Mouse (Mus musculus) ES-Bruce4 (cell line): ENCODE data around the gene Pi4k2b. TPM values are rescaled to one million over a fixed set of nuclear protein-coding genes. Genes with fewer than 3 reads are reported as not detected.

ENCODE experiments used
- H3K27ac ChIP-seq: 2 replicates; pipeline ENCODE4 v1.5.1; 2012; ENCODE audit warnings: low read length, inconsistent platforms; ENCODE audit not compliant: insufficient read depth
- H3K27me3 ChIP-seq: 2 replicates; pipeline ENCODE4 v1.6.1; 2012; ENCODE audit warnings: mild to moderate bottlenecking, low read length, inconsistent platforms; ENCODE audit not compliant: control insufficient read depth, poor library complexity, insufficient read depth, severe bottlenecking
- H3K36me3 ChIP-seq: 2 replicates; pipeline ENCODE4 v1.6.1; 2012; ENCODE audit warnings: inconsistent platforms, mild to moderate bottlenecking, low read length, moderate library complexity; ENCODE audit not compliant: control insufficient read depth, poor library complexity, insufficient read depth, severe bottlenecking
- H3K4me1 ChIP-seq: one replicate; pipeline ENCODE4 v1.8.1; 2011; ENCODE audit warnings: low read length; ENCODE audit not compliant: control insufficient read depth, insufficient read depth
- H3K4me3 ChIP-seq: 2 replicates; pipeline ENCODE4 v1.5.1; 2011; ENCODE audit warnings: low read depth, mild to moderate bottlenecking, low read length
- H3K9ac ChIP-seq: 2 replicates; pipeline ENCODE4 v1.6.1; 2012; ENCODE audit warnings: low read depth, mild to moderate bottlenecking, inconsistent platforms; ENCODE audit not compliant: poor library complexity, severe bottlenecking
- H3K9me3 ChIP-seq: replicated peaks from 2 replicates; pipeline ENCODE4 v1.6.1; 2012; ENCODE audit warnings: mild to moderate bottlenecking, low read length, inconsistent platforms; ENCODE audit not compliant: control insufficient read depth, poor library complexity, insufficient read depth, severe bottlenecking
- CTCF ChIP-seq: IDR thresholded peaks from one replicate; pipeline ENCODE4 v1.8.1; 2011; ENCODE audit warnings: low read depth, low read length
- EP300 ChIP-seq: IDR thresholded peaks from 2 replicates; pipeline ENCODE4 v1.6.1; 2011; ENCODE audit warnings: low read depth, low read length; ENCODE audit not compliant: insufficient read depth
- POLR2A ChIP-seq: IDR thresholded peaks from one replicate; pipeline ENCODE4 v1.8.1; 2011; ENCODE audit warnings: low read length; ENCODE audit not compliant: insufficient read depth
- polyA plus RNA-seq: library from polyadenylated mRNA; stranded (reverse); fragments of >200 nt; gene quantifications from 2 replicates; pipeline ENCODE4 v1.2.4, GENCODE M21; 2011; ENCODE audit warnings: low read depth; ENCODE audit not compliant: missing spikeins, insufficient read depth, insufficient read length

Pi4k2b gene
- polyA plus RNA-seq, 1 experiment: 44.5 TPM

DNA sequence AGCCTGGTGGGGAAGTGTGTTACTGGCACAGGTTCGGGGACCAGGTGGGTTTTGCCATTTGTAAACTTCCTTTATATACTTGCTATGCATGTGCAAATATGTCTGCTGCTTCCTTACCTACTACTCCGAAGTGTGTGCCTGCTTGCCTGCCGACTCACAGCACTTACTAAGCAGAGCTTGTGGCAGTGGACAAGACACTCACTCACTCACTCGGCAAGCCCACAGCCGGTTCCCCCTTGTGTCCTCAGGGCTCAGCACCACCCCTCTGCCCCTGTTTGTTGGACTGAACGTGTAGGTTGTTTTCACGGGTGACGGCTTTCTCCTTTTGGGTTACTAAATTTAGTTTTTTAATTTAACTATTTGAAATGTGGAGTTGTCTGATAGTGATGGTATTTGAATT, 65.0 kb downstream of the Pi4k2b start:
- Histone ChIP-seq H3K9ac (no peak overlapping the region), H3K27ac (no peak overlapping the region), H3K9me3 (no peaks in the 10 kb centered on the region), H3K27me3 (no peaks in the 10 kb centered on the region), H3K4me3 (no peak overlapping the region), H3K4me1 (no peaks in the 10 kb centered on the region), H3K36me3 (no peaks in the 10 kb centered on the region)
- TF ChIP-seq CTCF (no peak), POLR2A (no peak), EP300 (no peak)

DNA sequence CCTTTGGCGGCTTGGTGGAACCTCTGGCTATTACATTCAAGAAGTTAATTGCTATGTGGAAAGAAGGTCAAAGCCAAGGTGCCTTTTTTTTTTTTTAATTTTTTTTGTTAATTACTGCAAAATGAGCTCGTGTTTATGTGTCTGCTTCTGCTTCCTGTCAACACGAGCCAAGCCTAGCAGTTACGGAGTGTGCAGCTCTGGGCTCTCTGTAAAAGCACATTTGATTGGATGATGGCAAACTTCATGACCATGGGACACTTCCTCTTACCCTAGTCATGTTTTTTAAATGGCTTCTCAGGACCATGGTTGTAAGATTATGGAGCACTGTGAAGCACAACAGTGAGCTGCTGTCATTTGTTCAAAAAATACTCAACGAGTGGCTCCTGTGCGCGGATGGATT, 65.7 kb downstream of the Pi4k2b start:
- no peaks in the 10 kb centered on the region for H3K27me3 ChIP-seq
- no peaks in the 10 kb centered on the region for H3K4me1 ChIP-seq
- TF ChIP-seq EP300 (no peak), POLR2A (no peak), CTCF (no peak)
- no peak overlapping the region for H3K27ac ChIP-seq
- H3K9me3 ChIP-seq: no peaks in the 10 kb centered on the region
- H3K9ac ChIP-seq: no peak overlapping the region
- H3K36me3 ChIP-seq: no peaks in the 10 kb centered on the region
- no peak overlapping the region for H3K4me3 ChIP-seq

DNA sequence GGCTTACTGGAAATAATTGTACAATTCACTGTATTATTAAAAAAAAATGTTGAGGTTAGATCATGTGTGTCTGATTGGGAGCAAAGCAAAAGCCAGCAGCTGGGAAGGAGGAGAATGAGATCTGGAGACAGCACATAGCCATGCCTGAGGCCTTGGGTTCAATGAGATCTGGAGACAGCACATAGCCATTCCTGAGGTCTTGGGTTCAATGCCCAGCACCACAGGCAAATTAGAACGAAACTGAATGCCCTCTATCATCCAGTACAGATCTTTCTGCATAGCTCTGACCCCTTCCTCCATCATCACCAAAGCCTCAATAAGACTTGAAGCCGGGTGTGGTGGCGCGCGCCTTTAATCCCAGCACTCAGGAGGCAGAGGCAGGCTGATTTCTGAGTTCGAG, 69.1 kb downstream of the Pi4k2b start:
- no peak overlapping the region for H3K9ac ChIP-seq
- H3K4me3 ChIP-seq: no peak overlapping the region
- H3K9me3 ChIP-seq: no peaks in the 10 kb centered on the region
- no peaks in the 10 kb centered on the region for H3K27me3 ChIP-seq
- peaks cover under 1% of the 10 kb centered on the region; the same call in 1 of the 2 replicates for H3K36me3 ChIP-seq
- H3K4me1 ChIP-seq: no peaks in the 10 kb centered on the region
- no peak overlapping the region for H3K27ac ChIP-seq
- TF ChIP-seq CTCF (no peak), EP300 (no peak), POLR2A (no peak)

GRCm38 (mm10) chr5:52811056-52811455, 69.7 kb downstream of the Pi4k2b start:
- no peaks in the 10 kb centered on the region for H3K27me3 ChIP-seq
- no peak overlapping the region for H3K9ac ChIP-seq
- TF ChIP-seq EP300 (no peak), POLR2A (no peak), CTCF (no peak)
- H3K36me3 ChIP-seq: peaks cover 4% of the 10 kb centered on the region; the same call in 1 of the 2 replicates
- no peak overlapping the region for H3K27ac ChIP-seq
- no peak overlapping the region for H3K4me3 ChIP-seq
- no peaks in the 10 kb centered on the region for H3K9me3 ChIP-seq
- no peaks in the 10 kb centered on the region for H3K4me1 ChIP-seq

DNA sequence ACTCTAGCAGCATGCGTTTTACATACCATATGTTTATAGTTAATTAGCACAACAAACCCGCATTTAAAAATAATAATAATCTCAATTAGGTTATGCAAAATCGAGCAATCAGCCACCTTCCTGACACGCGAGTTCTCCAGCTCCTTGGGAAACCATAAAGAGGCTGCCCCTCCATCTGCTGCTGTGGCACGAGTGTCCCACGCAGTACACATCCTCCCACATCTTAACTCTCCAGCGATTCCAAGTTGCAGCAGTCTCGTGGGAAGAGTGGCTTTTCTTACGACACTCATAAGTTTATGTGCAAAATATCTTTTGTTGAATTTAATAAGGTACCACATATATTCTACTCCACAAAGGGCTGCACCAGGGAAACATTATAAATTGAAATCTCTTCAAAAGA, 71.1 kb downstream of the Pi4k2b start:
- Histone ChIP-seq H3K27me3 (no peaks in the 10 kb centered on the region), H3K9me3 (no peaks in the 10 kb centered on the region), H3K36me3 (peaks cover 6% of the 10 kb centered on the region; the same call in 1 of the 2 replicates), H3K27ac (no peak overlapping the region), H3K9ac (no peak overlapping the region), H3K4me1 (no peaks in the 10 kb centered on the region), H3K4me3 (no peak overlapping the region)
- TF ChIP-seq CTCF (no peak), EP300 (no peak), POLR2A (no peak)

GRCm38 (mm10) chr5:52813312-52813711, 71.9 kb downstream of the Pi4k2b start:
- Histone ChIP-seq H3K27ac (no peak overlapping the region), H3K36me3 (peaks cover 6% of the 10 kb centered on the region; the same call in 1 of the 2 replicates), H3K9ac (no peak overlapping the region), H3K9me3 (no peaks in the 10 kb centered on the region), H3K4me3 (no peak overlapping the region), H3K27me3 (no peaks in the 10 kb centered on the region), H3K4me1 (no peaks in the 10 kb centered on the region)
- TF ChIP-seq CTCF: no peak
- TF ChIP-seq POLR2A: no peak
- TF ChIP-seq EP300: no peak
